Mouse (Mus musculus): ENCODE measurements at regions not wholly inside any gene's neighbourhood (a gene's known extent, or its start where the extent isn't known, plus 50 kb on each side); places are given as distances from the start of the nearest gene placed in this dataset.
A peak's percentile ranks its signal among the peaks of the same experiment; 100 is the strongest.

DNA sequence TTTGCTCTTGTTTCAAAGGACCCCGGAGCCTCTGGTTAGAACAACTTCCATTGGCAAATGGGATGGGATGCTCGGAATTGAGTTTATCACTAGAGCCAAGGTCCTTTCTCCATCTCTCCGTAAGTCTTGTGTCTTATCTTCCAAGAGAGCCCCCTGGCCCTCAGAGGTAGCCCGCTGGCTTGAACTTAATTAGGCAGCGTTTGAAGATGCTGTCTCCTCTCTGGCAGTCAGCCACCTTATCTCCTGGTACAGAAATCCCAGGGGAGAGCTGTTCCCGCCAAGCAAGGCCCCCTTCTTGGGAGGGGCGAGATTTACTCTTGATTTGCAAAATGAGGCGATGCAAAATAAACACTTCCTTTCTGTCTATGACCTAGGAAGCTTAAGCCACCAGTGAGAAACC lies 395.2 kb upstream of the Kazn start:
- DNase-seq = peak; percentile 79

DNA sequence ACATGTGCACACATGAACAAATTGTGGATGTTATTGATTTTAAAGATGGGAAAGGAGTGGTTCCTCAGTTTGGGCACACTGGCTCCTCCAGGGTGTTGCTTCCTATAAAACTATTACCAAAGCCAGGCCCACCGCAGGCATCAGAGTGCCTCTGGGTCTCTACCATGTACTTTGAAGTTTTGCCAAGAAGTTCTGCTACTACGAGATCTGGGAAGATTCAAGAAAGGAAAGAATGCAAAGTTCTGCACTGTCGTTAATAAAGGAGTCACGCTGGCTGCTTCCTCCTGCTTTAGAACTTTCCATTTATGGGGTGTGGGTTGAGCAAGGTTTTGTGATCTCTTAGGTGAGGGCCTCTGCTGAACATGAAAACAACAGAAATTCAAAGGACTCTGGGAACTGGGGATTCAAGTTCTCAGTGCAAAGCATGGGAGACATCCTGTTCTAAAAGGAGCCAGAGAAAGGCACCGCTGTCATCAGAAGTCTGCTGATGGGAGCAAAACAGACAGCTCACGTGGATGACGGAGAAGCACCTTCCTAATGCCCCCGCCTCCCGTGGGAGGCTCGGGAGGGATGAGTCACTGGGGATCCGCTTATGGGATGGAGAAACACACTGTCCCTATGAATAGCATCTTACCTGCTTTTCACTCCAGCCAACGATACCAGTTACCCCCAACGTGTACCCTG lies 394.6 kb upstream of the Kazn start:
- no peak for DNase-seq

DNA sequence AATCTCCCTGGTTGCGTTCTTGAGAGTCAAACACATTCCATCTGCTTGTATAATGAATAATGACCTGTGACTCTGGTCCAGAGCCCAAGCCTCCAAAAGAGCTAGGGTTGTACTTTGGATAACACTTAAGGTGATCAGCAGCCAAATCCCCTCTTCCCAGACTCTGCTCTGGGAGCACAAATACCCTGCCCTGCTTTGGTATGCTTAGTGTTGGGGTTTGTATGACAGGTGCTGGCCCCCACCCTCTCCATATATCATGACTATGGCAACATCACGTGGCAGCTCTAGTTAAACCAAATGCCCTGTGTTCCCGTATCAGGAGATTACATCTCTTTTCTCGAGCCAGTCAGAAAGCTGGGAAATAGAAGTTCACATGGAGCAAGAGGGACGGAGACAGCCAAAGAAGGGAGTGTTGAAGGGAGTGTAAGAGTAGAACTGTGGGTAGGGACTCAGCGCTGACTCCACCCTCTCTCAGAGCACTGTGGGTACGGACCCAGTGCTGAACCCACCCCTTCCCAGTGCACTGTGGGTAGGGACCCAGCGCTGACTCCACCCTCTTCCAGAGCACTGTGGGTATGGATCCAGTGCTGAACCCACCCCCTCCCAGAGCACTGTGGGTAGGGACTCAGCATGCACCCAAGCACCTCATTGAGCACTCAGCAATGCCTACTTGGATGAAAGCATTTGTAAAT lies 387.4 kb upstream of the Kazn start:
- DNase-seq = no peak

DNA sequence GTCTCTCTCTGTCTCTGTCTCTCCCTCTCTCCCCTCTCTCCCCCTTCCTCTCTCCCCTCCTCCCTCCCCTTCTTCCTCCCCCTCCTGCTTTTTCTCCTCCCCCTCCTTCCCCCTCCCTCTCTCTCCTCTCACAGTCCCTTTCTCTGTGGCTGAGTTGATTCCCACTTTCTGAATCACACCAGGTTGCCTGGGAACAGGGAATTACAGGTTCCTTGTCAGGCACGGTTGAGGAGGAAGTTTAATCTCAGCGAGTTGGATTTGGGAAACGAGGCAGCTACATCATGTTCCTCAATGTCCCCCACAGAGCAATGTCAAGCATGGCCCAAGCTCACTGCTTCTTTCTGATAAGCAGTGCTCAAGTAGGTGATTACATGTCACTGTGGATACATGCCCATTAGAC lies 386.3 kb upstream of the Kazn start:
- DNase-seq = no peak

DNA sequence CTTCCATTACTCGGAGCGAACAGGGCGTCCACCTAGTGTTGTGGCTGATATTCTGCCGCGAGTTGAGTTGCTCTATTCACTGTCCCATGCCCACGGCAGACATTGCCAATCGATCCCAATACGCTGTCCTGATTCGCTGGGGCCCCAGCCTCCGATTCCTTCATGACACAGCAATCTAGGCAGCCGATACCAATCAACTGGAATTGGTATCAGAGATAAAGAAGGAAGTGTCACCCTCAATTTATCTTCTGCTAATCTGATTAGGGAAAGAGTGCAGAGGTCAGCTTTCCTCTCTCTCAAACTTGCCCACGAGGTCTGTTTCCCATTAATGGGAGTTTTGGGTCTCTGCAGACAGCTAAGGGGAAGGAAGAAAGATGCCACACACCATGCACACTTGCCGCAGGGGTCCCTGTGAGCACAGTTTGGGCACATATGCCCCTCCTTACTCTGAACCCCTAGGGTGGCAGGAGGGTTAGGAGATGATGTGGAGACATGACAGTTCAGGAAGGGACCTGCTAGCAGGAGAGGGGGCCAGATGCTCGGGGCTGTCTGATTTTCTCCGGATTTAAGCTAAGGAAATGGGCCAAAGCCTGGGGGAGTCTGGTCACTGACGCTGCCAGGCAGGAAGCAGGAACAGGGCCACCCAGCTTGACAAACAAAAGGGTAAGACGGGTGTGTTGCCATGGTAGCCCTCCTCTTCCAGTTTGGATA lies 383.1 kb upstream of the Kazn start:
- no peak for DNase-seq

DNA sequence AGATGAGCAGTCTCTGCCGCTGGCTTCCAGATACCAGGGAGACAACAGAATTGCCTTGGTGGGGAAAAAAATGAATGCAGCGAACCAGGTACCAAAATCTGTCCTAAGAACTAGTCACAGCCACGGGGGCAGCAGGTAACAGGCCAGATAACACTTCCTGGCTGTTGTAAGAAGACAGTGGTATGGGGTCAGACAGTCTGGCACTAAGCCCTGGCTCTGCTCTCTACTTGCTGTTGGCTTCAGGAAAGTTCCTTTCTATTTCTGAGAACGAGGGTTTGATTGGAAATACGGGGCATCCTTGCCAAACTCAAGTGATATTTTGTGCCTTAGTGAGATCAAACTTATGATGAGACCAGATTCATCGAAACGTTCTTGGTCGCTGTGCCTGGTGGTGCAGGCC lies 380.2 kb upstream of the Kazn start:
- no peak for DNase-seq

DNA sequence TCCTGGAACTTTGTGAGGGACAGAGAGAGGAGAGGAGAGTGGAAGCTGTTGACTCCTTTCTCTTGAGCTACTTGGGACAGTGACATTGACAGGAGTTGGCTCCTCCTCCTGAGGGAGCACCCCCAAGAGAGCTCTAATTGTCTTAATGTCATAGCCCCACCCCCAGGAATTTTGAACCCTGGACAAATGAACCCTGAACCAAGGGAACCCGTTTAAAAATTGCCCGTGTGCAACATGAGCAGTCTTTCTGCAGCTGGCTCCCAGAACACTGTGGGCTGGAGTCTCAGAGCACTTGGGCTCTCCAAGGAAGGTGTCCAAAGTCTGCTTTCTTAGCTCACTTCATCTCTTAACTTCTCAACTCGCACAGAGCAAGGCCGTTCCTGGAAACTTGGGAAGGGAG lies 379.6 kb upstream of the Kazn start:
- DNase-seq = no peak

DNA sequence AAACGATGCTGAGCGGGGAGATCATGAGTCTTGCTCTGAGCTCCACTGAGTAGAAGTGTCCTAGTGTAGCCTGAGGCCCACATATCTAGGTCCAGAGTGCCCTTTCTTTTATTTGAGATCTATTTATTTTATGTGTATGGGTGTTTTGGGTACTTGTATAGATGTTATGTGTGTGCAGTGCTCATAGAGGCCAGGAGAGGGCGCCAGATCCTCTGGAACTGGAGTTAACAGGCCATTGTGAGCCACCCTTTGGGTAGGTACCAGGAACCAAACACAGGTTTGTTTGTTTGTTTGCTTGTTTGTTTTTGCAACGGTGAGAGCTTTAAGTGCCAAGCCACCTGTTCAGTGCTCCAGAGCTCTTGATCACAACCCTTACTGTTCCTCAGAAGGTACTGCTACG lies 378.5 kb upstream of the Kazn start:
- DNase-seq = no peak

DNA sequence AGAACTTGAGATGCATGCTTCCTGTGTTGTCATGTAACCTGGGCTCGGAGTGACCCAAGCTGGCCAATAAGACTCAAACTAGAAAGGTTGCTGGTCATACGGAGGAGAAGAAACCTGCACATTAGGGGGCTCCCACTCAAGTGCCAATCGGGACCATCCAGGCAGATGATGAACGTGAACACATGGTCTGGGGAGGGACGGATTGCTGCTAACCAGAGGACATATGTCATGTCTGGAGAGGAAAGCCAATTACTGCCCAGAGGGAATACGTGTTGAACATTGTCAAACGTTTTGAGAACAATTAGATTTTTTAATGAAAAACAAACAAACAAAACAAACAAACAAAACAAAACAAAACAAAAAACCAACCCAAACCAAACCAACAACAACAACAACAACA lies 377.7 kb upstream of the Kazn start:
- no peak for DNase-seq

DNA sequence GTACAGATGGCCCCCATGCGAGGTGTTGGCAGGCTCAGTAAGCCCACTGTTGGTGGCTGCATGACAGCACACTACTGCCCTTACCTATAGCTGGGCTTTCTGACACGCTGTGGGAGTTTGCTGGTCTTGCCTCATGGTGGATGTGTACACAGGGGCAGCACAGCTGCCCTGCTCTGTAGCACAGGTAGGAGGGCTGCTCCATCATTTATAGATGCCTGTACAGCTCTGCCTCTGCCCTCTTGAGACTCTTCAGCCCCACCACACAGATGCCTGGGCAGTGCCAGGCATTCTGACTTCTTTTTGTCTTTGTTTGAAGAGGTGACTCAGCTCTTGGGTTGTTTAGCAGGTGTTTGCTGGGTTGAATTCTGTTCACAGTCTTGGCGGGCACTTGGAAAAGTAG lies 365.9 kb upstream of the Kazn start:
- no peak for DNase-seq

DNA sequence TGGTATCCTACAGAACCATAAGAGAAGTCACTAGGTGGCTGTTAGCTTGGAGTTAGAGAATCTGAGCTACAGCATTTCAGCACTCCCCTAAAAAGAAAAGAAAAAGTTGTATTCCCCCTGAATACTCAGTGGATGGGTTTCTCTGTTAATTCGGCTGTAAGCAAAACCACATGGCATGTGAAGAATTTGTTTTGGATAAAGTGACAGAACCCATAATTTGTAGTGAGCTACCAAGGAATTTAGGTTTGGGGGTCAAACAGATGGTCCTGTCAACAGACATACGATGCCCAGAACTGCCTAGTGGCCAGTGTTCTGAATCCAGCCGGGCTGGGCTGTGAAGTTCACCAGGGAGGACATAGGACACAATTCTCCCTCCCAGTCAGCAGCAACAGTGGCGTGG lies 358.0 kb upstream of the Kazn start:
- DNase-seq = no peak

DNA sequence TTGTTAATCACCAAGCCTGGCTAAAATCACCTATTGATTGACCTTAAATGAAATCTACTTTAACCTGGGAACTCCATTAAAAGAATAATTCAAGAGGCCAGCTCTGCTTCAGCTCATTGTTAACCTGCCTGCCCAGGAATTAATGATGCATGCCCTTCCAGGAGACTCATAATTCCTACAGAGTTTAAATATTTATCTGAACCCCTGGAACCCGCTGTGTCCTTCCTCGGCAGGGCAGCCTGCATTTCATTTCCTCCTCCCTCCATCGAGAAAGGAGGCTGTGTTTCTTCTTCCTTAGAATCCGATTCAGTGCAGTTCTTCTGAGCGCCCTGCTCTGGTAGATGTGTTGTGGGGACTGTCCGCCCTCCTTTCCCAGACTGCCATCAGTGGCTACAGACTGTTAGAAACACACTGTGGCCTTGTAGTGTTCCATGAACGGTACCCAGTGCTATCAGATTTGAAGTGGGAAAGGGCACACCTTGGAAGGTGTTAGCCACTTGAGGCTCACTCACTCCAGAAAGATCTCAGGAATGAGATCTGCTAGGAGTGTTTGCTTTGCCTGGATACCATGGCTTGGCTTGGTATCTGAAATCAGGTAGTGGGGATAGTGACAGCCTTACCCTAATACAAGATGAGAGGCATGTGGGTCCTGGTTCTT lies 350.0 kb upstream of the Kazn start:
- no peak for DNase-seq

DNA sequence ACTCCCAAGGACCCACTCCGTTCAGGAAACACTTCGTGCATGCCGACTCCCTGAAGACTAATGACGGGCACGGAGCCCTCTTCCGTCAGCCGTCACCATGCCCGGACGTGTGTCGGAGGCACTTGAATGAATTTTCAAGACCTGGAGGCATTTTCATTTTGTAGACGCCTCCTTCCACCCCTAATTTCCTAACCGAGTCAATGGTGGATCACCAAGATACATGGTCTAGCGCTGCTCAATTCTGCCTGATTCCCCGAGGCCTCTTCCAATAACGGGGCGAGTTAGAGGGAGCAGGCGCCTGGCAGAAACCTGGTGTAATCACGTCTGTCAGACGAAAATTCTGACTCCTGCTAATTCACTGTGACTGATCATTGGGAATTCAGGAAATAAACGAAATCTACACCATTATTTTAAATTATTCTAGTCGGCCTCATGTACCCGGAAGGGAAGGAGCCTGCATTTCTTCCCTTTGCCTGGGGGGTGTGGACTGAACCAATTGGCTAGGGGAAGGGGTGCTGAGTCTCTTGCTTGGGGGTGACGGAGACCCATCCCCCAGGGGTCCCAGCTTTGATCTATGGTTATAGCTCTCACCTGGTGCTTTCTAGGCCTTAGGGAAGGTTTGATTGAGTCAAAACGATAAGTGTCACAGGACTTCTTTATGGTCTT lies 349.4 kb upstream of the Kazn start:
- peak; percentile 33 for DNase-seq

DNA sequence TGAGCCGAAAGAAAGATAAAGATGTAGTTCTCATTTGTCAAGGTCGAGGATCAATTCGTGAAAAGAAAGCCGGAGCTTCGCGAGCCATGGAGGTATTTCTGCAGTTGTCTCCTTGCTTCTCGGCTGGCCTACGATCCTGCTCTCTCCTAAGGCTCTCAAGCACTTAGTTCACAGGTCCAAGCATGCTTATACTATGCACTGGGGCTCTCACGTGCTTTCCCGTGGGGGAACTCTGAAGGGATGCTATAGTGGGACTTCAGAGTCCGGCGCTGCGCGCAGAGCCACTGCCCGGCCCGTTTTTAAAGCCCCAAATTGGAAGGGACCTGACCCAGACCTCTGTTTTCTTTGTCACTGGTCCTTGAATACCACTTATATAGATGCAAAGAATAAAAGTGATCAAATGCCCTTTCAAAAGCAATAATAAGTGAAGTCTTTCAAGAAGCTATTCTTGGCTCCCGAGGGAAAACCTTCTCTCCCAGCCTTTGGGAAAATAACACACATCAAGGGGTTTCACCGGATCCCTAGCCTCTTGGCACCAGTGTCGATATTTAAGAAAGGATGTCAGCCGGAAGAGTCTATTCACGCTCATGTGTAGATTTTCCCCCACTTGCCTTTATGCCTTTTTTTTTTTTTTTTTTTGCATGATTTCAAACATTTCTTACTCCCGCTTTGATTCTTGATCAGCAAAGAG lies 348.3 kb upstream of the Kazn start:
- DNase-seq = peak; percentile 53

DNA sequence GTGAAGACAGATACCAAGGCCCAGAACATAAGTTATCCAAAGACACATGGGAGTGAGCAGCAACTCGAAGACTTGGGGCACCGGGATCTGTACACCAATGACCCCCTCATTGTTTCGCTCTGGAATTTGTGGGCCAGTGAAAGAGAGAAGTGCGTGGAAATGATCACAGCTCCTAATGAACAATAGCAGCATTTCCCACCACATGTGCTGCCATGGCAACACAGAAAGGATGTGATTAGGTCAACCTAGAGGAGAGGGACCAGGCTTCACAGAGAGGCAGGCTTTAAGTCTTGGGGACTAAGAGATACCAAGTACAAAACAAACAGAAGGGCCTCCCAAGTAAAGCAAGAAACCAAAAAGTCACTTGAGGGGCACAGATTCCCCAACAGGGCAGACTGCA lies 339.3 kb upstream of the Kazn start:
- DNase-seq = no peak

DNA sequence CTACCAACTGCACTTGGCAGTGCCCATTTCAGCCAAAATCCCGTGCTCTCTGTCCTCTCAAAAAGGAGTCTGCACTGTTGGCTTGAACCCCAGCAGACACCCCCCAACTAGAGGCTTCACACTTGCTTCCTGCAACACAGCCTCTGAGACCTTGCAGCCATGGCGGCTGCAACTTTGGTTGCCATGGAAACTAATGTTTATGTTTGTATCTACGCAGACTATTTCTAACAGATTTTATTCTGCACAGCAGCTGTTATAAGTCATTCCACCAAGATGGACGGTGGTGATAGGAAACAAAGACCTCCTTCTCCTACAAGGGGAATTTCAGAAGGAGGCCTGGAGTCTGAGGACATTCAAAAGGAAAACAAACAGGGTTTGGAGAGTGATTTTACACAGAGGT lies 338.3 kb upstream of the Kazn start:
- no peak for DNase-seq

DNA sequence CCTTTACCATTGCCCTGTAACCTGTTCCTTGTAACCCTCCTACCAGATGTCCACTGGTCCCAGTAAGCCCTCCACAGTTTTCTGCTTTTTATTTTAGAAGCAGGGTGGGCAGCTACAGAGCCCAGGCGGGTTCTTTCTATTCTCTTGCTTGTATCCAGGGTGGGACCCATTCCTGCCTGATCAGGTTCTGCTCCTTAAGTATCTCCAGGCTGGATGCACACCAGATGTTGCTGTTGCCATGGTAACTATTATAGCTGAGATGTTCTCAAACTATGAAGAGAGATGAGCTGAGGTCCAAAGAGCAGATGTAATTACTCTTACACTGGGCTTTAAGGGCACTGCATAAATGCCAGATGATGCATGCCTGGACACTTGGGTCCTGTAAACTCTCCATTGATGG lies 335.3 kb upstream of the Kazn start:
- DNase-seq = no peak

DNA sequence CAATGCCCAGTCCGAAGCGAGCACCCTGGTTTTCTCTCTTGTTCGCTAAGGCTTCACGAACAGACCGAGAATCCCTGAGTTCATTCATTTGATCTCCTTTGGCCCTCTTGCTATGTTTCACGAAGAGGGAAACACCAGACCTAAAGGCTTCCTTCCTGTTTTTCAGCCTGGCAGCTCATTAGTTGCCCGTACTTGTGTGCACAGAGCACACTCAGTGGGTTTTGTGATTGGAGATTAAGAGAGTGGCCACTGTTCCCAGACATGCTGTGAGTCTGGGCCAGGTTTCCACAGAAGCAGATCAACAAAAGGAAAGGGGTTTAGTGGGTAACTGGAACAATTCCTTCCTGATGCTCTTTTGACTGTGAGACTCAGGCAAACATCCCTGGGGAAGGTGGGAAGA lies 331.5 kb upstream of the Kazn start:
- DNase-seq = no peak

DNA sequence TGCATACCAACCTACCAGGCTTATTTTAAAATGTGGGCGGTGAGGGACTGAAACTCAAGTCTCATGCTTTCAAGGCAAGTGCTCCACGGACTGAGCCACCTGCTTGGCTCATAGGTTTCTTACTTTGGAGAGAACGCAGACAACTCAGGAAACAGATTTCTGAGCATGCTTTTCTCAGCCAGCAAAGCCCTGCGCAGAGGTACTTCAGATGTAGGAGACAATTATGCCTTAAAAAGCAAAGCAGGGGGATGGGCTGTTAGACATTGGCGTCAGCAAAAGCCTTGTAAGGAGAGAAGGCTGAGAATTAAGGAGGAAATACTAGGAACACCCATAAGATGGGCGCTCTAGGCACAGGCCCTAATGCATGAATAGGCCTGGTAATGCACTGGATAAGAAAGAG lies 329.4 kb upstream of the Kazn start:
- DNase-seq = no peak

DNA sequence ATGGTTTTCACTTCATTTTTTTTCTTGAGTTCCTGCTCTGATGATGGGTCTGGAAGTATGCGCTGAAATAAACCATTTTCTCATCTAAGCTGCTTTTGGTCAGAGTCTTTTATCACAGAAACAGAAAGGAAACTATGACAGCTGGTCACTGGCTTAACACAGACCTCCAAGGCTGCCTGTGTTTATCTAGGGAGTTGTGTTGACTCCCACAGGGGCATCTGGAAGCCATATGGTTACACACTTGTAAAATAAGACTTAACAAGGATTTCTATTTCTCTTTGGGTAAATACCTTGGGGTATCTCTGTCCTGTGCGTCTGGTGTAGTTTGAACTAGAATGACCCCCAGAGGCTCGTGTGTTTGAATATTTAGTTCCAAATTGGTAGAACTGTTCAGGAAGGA lies 315.5 kb upstream of the Kazn start:
- DNase-seq = no peak

DNA sequence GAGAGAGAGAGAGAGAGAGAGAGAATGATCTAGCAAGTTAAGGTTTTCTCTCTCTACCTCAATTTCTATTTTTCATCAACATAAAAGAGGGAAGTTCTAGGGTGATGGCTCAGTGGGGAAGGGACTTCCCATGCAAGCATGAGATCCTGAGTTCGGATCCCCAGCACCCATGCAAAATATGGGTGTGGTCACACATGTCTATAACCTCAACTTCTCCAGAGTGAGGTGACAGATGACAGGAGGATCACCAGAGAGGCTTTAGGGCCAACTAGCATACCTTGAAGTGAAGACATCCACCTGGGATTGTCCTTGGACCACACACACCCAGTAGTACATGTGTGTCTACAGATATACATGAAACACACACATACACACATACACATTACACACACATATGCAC lies 306.7 kb upstream of the Kazn start:
- no peak for DNase-seq

DNA sequence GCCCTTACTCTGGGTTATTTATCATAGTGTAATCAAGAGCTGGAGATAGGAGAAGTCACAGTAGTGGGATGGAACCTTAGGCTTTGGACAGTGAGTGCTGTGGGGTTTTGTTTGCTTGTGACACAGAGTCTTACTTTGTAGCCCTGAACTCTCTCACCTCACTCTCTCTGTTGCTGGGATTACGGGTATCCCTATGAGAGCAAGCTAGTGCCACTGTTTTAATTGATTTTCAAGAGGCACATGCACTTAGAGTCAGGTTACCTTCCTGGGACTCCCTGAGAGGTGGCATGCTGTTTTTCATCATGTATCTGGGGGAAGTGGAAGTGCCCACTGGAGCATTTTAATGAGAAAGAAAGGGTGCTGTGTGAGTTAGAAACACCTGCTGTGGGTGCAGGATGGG lies 306.0 kb upstream of the Kazn start:
- no peak for DNase-seq

DNA sequence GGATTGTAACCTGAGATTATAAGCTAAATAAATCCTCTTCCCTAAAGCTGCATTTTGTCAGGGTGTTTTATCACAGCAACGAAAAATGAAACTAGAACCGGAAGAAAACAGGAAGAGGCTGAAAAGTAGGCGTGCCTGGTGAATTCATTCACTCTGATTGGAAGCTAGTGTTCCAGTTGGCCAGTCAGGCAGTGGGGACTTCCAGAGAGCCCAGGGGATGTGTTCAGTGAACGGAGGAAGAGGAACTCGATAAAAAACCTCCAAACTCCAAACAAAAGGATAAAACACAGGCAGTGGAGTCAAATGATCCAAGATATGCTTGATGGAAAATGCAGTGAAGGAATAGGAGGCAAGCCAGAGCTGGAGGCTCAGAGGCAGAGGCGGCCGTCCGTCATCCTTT lies 305.5 kb upstream of the Kazn start:
- DNase-seq = peak; percentile 94

Data from heart, adult 11 months (tissue).